Mouse (Mus musculus): ENCODE data around the gene Ube3b.

DNA sequence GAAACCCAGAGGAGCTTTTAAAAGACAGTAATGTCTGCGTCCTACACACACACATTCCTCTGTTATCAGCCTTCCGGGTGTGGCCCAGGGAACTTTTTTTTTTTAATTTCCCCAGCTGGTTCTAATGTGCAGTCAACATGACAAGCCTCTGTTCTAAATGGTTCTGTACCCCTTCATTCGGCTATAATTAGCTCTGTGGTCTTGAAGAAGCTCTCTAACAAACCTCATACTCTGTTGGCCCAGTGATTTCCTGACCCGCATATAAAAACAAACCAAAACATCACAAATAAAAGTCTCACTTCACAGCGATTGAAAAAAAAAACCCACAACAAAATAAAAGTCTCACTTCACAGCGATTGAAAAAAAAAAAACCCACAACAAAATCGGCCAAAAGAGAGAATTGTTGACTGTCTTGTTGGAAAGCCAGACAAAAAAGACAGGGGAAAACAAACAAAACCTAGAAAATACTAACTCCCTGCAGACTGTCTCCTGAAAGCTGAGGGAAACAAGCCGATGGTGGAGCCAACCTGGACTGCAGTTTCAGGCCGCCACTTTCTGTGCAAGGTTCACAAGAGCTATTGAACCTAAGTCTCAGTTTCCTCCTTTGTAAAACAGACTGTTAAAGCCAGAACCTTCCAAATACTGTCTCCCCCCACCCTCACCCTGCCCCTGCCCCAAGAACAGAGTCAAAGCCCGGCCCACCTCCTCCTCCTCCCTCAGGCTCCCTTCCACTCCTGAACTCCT is 2.1 kb upstream of the Ube3b start:
- no peak for TF ChIP-seq CTCF (conservative IDR thresholded peaks at IDR 0.05; ENCODE audit: low read length)
- TF ChIP-seq NANOG (IDR thresholded peaks at IDR 0.05; ENCODE audit: borderline replicate concordance, low read length): no peak
